Mouse (Mus musculus) left cerebral cortex, adult 11 months (tissue): ENCODE data around the gene Scimp.
"Not testable (repeated sequence)": the region's sequence is repeated elsewhere in the genome, so short reads cannot be mapped to it uniquely, and the experiment has no call there.

ENCODE experiments used
- DNase-seq: peaks from one replicate; pipeline ENCODE4 v3.0.0; 2022; ENCODE audit warnings: low spot score

Gene Scimp

DNA sequence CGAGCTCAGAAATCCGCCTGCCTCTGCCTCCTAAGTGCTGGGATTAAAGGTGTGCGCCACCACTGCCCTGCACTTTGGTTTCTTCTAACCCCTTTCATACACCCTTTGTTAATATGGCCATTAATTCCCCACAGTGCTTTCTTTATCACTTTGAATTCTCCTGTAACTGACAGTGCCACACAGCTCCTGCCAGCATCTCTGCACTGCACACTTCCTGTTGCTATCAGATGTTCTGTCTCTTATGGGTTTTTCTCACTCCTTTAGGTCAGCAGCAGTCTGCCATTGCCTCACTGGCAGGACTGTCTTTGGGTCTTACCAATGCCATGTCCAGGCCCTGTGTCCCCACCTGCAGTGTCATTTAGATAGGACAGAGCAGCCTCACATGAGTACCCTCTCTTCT lies 41.6 kb downstream of the Scimp start:
- no peak for DNase-seq

DNA sequence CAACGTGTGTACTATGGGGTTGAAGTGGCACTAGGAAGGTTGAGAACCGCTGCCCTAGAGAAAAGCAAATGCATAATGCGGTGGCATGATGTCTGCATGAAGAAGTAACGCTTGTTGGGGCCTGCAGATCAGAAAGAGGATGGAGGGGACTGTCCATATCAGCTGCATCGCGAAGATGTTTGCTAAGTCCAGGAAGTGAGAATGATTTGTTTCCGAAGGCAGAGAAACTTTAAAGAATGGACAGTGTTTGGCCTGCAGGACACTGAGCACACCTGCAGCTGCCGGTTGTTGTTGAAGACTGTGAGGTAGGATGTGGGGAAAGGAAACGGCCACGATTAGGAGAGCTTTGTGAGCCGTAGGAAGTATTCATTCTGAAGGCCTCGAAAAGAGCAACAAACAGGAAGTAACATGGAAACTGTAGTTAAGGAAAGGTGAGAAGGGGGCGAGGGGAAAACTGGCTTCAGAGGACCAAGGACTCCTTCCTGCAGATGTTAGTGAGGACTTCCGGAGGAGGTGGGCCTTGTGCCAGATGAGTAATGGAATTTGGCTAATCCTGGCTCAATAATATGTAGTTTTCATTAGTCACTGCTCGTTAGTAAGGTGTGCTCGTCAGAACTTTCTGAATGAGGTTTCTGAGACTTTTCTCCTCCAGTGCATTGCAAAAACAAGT lies 46.5 kb downstream of the Scimp start:
- DNase-seq: no peak

DNA sequence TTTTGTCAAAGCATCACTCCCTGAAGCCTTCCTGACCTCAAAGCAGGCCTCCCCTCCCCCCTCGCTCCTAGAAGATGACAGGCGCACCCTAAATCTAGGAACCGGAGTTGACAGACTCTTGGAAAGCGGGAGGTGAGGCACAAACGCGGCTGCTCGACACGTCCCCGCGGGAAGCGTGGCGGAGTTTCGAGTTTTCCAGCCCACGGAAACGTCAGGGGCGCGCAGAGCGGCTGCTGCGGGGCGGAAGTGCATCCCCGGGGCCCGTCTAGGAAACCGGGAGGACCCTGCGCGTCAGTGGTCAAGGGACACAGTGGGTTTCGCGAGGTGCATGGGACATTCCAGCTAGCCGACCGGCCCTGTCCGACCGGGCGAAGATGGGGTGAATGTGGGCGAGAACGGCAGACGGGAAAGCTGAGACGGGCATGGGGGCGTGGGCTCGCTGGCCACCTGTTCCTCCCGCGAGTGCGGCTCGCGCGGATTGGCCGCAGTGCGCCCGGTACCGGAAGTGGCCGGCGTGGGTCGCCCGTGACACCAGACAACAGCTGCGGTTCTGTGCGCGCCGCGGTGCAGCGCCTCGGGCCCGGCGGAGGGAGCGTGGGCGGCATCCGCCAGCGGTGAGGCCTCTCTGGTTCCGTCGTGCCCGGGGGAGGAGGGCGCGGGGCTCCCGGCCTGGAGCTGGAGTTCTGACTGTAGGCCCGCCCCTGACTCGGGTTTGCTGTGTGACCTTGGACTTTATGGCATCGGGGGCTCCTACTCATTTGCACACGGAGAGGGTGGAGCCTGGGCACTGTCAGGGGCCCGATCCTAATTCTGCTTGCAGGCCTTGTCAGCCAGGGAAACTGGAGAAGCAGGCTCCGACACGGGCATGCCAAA lies 48.2 kb downstream of the Scimp start, which contains the start of gene Zfp3:
Gene Zfp3, plus strand, starts transcription at position 274 of the 873 bp plus-strand sequence.
- DNase-seq: peak; percentile 78

DNA sequence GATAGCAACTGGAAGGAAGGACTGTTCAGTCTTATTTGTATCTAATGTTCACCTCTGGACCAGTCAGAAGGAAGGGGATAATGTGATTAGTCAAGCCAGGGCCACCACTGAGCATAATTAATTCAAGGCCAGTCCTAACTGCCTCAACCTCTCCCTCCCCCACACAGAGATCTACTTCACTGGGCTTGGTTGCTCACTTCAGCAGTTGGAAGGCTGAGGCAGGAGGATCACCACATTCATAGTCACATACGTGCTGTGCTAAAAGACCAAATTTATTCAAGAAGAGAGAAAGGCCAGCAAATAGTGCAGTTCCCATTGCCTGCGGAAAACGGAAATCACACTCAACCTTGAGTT lies 48.8 kb downstream of the Scimp start:
- DNase-seq: no peak

DNA sequence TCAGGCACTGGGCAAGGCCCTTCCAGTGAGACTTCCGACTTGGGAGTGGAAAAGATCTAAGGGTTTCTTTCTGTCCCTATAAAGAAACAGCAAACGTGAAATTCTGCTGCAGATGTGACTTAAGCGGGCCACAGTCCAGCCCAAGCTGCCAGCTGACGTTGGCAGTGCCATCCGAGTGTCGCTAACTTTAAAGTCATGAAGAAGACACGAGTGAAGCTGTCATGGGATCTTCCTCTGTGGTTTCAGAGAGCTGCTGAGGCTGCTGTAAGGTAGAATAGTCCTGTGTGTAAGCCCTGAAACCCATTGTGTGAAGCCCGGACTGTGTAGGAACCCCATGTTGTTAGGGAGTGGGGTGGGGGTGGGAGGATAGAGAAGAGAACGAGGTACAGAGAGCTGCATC lies 49.7 kb downstream of the Scimp start:
- DNase-seq: no peak

DNA sequence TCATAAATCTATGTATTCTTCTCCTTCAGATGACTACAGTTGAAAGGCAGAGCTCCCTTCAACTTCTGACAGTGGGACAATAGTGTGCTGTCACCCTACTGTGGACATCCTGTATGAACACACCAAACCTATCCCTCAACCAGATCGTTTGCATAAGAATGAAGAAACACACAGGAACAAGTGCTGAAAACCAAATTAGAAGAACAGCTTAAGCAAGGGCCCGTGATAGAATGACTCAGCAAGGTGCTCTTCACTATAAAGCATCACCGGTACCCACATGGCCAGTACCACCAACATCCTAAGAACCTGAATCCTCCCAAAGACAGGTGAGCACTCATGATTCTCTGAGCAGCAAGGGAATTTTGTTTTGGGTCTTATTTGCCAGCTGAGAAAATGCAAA lies 51.9 kb downstream of the Scimp start:
- DNase-seq: not testable (repeated sequence)

DNA sequence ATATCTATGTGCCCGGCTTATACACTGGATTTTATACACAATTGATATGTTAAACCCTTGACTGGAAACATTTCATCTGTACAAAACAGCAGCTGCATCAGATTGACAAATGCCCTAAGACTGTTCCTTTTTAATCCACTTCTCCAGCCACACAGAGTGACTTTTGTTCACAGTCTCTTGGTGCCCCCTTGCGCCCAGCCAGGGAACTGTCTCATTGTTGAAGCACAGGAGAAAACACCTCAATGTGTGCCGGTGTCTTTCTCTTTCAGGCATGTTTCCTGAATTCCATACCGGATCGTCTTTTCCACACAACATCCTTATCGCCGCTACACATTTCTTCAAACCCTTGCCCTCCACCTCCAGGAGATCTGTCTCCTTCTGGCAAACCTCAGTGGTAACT lies 56.7 kb downstream of the Scimp start:
- DNase-seq: no peak

DNA sequence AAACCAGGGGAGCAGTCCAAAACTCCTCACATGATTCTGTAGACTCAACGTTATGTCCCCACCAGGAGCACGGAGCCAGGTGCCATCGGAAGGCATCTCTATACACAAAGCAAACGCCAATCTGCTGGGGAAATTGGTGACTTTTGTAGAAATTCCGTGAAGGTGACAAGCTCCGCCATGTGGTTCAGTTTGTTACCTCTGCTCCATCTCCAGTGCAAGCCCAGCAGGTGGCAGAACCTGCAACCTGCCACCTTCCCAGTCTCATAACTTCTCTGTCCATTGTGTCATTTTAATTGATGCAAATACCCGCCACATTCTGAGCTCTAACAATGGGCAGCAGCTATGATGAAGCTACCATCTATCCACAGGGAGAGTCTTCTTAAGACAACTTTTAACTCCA lies 57.4 kb downstream of the Scimp start:
- DNase-seq: no peak

DNA sequence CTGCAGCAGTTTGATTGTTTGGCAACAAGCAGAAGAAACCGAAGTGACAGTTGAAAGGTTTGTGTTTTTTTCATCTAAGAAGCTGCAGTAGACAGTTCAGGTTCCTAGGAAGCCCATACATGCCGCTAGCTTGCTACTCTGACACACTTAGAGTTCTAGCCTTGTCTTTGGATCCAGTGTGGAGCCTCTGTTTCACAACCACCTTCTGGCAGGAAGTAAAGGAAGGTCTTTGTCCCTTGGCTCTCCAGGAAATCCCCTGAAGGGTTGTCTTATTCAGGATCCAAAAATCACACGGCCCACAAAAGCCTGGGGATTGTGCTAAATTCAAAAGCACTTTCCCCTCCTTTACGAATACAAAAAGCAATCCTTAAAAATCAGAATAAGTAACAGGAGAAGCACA lies 57.9 kb downstream of the Scimp start:
- no peak for DNase-seq

DNA sequence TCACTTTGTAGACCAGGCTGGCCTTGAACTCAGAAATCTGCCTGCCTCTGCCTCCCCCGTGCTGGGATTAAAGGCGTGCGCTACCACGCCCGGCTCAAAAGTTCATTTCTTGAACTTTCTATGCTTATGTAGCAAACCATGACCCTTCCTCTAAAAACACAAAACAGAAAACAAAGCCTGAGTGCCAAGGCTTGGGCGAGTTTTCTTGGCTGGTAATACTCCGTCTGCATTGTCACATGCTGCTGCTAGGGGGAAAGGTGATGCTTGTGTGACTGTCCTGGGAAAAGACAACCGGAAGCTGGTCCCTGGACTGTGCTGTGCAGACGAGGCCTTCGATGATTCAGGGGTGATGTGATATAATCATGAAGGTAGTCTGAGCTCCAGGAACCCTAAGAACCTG lies 59.2 kb downstream of the Scimp start:
- no peak for DNase-seq

DNA sequence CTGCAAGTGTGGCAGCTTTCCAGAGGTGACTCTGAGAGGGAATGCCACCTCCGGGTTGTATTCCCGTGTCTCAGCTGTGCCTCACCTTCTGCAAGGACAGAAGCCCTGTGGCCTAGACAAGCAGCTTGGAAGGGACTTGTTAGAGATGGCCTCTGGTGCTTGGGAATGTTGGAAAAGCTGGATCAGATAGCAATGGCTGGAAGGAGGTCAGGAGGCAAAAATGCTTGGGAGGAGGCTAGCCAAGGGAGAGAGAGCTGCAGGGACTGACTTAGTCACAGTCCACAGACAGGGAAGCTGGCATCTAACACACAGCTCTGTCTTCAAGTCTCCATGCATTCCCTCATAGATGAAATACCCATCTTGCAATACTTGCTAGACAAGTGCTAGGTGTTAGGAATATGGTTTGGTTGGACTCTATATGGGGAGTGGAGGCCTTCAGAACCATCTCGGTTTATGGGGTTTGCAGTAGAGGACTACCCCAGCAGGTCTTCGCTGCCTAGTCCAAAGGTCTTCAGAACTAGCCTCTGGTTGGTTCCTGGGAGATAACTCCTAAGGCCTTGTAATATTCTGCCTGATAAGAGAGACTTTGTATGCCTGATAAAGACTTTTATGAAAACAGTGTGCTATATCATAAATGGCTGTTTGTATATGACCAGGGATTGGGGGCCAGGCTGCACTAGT lies 59.9 kb downstream of the Scimp start:
- no peak for DNase-seq

DNA sequence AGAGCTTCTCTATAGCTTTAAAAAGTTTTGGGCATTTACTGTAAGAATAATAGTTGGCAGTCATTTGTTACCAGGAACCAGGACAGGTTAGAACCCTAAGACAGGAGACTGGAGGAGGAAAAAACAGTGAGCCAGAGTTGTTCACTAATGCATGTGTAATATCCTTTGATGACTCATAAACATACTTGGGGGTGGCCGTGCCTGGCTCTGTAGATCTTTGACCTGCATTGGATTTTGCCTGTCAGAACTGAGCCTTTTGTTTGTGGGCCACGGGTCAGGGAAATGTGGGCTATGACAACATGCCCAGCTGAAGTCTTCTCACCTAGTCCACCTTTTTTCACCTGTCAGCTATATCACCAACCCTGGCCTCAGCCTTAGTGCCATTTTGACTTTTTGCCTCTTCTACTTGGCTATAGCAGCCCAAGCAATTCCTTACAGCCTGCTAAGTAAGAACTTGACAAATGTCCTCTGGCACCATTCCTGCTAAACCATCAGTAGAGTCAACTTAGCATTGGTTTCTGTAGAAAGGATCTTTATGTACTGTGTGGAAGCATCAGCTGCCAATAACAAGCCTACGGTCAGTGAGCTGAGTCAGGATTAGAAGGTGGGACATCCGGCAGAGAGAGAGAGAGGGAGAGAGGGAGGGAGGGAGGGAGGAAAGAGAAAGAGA lies 64.4 kb downstream of the Scimp start:
- DNase-seq: no peak

DNA sequence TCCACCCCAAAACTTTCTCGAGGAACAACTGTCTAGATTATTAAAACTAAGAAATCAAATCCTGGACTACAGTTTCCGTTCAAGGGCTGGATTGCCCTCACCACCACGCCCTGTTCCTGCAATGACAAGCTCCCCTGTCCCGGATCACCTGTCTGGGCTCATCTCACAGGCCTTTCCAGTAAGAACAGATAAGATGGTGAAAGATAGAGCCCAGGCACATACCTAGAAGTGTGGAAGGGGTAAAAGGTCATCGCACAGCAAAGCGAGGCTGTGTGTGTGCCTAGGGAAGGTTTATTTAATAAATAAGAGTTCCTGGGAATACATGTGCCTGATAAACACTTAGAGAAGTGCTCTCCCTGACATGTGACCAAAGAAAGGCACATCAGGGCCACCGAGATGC lies 66.8 kb downstream of the Scimp start:
- DNase-seq: no peak

DNA sequence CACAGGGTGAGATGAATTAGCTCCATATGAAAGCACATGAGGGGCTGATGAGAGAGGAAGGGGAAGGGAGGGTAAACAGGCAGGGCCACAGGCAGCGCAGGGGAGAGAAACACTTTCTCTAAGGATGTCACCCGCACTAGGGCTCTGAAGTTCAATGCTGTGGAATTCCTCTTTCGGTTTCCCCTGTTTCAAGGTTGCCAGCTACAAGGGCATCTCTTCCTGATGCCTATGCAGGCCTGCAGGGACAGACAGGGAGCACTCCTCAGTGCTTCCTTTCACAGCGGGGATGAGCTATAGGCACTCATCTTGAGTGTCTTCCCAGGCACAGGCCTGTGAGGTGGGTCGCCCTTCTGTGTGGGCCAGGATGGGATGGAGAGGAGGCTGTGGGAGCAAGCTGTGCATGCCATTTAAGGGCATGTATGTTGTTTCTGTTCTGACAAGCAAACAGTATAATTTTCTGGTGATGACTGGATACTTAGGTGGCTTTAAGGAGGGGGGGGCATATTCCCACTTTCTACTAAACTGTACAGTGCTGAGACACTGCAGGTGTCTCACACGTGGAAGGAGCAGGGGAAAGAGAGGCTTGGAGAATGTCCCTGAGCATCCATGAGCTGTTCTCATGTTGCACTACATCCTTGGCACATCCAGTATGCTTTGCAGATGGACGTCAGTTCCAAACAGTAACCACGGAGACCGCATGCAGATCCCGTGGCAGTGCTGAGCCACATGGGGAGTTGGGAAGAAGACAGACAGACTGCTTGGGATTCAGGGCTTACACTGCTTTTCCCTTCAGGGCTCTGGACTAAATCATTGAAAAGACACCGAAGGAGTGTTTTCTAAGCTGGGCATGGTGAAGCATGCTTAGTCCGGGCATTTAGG lies 69.6 kb downstream of the Scimp start:
- DNase-seq: no peak

DNA sequence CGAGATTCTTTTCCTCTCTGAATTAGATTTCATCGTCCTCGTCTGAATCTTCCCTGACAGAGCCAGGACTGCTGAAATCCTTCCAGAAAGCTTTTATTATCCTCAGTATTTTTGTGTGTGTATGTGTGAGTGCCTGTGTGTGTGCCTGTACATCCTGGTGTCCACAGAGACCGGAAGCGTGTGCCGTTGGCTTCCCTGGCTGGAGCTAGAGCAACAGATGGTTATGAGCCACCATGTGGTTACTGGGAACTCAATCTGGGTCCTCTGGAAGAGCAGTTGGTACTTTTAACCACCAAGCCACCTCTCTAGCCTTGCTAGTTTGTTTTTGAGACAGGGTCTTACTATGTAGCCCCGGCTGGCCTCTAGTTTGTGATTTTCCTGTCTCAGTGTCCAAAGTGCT lies 70.3 kb downstream of the Scimp start:
- no peak for DNase-seq

DNA sequence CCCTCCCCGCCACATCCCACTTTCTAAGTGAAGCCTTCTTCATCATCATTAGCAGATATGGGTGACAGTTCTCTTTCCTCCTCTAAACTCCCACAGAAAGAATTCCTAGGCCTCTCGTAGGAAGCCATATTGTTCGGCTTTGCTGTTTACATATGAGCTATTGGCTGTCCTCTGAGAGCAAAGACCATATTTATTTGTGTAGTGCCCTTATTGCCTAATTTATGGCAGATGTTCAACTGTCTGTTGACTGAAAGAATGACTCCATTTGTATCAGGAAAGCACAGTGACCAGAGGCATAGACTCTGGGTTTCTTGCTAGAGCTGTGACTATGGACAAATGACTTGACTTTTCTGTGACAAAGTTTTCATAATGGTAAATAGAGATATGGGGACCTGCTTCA lies 70.8 kb downstream of the Scimp start:
- DNase-seq: no peak
